Mouse (Mus musculus) heart, adult 2 months (tissue): ENCODE measurements around the gene Mcoln2.

Source experiments
- CTCF ChIP-seq: fragments of 200-600 bp; IDR thresholded peaks from 2 replicates; pipeline ENCODE4 v1.8.1; 2022; ENCODE audit warnings: antibody characterized with exemption, mild to moderate bottlenecking, moderate library complexity
- EP300 ChIP-seq: fragments of 200-500 bp; IDR thresholded peaks from 2 replicates; pipeline ENCODE4 v1.6.1; 2011; ENCODE audit warnings: low read depth, low read length, control low read depth; ENCODE audit not compliant: insufficient read depth
- POLR2A ChIP-seq: fragments of 200-500 bp; IDR thresholded peaks from 2 replicates; pipeline ENCODE4 v1.6.1; 2011; ENCODE audit warnings: mild to moderate bottlenecking, low read depth, low read length, control low read depth; ENCODE audit not compliant: insufficient read depth

- TF ChIP-seq CTCF (no peak), EP300 (no peak), POLR2A (no peak)
These were observed 57.8 kb downstream of the Mcoln2 start for GRCm38 (mm10) chr3:146207440-146207839.
